Mouse (Mus musculus): ENCODE measurements around the gene Adamts9. TPM values are rescaled to one million over a fixed set of nuclear protein-coding genes. Genes with fewer than 3 reads are reported as not detected.

Adamts9 gene
- polyA plus RNA-seq, 1 experiment from 2014 or later: 2.8 TPM

DNA sequence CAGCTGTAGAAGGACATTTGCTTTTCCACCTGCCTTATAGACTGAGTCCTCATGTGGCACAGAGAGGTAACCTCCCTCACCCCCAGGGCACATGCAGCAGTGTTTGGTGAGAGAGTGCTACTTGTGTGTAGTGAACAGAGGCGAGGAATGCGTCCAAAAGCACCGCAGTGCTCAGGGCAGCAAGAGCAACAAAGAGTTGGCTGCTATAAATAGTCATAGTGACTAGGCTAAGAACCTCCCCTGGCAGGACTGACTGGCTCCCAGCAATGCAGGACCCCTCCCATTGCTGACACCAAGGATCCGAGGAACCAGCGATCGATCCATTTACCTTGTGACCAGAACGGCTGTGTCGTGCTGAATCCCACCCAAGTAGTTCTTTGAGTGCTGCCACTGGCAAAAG is 33.9 kb downstream of the Adamts9 start:
- WGBS: 73% methylated on average over 8 of the region's 8 CpGs
- Histone ChIP-seq H3K4me1 (replicated peaks; ENCODE audit: control insufficient read depth, insufficient read depth, low read length) (no peaks in the 10 kb centered on the region), H3K4me2 (ENCODE audit: low read depth, low read length, severe bottlenecking) (no peak overlapping the region), H3K4me3 (ENCODE audit: low read depth, low read length) (no peak overlapping the region), H3K27ac (ENCODE audit: low read depth, low read length) (no peak overlapping the region), H3K9me3 (ENCODE audit: control insufficient read depth, low read length) (no peaks in the 10 kb centered on the region), H3K9ac (ENCODE audit: low read length) (no peak overlapping the region), H3K27me3 (ENCODE audit: control insufficient read depth, insufficient read depth, low read length) (no peaks in the 10 kb centered on the region), H3K36me3 (ENCODE audit: control insufficient read depth, insufficient read depth, low read length) (no peaks in the 10 kb centered on the region)
- ATAC-seq (replicated peaks; ENCODE audit: low FRiP score): no peak
- DNase-seq (ENCODE audit: low spot score): no peak

DNA sequence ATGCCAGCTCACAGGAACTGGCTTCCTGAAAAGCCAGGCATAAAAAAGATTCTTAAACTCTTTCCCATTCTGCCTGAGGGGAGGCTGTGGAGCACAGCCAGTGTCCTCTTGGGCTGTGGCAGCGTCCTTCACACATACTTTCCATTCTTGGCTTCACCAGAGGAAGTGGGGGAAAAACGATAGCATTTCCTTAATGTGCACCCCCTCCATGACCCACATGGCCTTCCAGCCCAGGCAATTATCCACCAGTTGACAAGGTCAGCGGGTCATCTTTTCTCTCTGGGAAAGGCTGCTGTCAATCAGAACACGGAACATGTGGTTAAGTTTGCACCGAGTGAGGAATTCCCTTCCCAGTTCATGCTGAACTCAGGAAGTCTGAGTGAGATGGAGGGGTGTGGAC is 37.4 kb downstream of the Adamts9 start:
- Histone ChIP-seq H3K4me3 (ENCODE audit: low read depth, low read length) (no peak overlapping the region), H3K4me2 (ENCODE audit: low read depth, low read length, severe bottlenecking) (no peak overlapping the region), H3K9ac (ENCODE audit: low read length) (no peak overlapping the region), H3K4me1 (replicated peaks; ENCODE audit: control insufficient read depth, insufficient read depth, low read length) (no peaks in the 10 kb centered on the region), H3K9me3 (ENCODE audit: control insufficient read depth, low read length) (no peaks in the 10 kb centered on the region), H3K27ac (ENCODE audit: low read depth, low read length) (no peak overlapping the region), H3K36me3 (ENCODE audit: control insufficient read depth, insufficient read depth, low read length) (no peaks in the 10 kb centered on the region), H3K27me3 (ENCODE audit: control insufficient read depth, insufficient read depth, low read length) (no peaks in the 10 kb centered on the region)
- no peak for ATAC-seq (replicated peaks; ENCODE audit: low FRiP score)
- WGBS: 37% methylated on average over 5 of the region's 5 CpGs
- DNase-seq (ENCODE audit: low spot score): no peak

DNA sequence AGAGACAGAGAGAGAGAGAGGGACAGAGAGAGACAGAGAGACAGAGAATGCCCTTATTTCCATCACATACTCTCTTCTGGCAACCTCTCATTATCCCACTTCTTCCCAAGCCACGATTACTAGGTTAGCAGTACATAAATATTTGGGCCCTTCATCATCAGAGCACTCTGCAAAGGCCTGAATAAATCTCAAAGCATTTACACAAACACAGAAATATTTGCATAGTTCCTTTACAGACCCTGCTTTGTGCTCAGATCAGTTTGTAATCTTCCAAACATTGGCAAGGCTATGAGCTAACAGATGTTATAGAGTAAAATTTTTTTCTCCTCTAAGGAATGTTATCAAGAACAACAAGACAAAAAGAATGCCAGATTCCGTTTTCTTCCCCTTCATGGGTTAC is 38.8 kb downstream of the Adamts9 start:
- no peak overlapping the region for H3K9ac ChIP-seq (ENCODE audit: low read length)
- DNase-seq (ENCODE audit: low spot score): no peak
- no peak overlapping the region for H3K27ac ChIP-seq (ENCODE audit: low read depth, low read length)
- no peak overlapping the region for H3K4me3 ChIP-seq (ENCODE audit: low read depth, low read length)
- ATAC-seq (replicated peaks; ENCODE audit: low FRiP score): no peak
- H3K4me1 ChIP-seq (replicated peaks; ENCODE audit: control insufficient read depth, insufficient read depth, low read length): no peaks in the 10 kb centered on the region
- H3K9me3 ChIP-seq (ENCODE audit: control insufficient read depth, low read length): no peaks in the 10 kb centered on the region
- H3K4me2 ChIP-seq (ENCODE audit: low read depth, low read length, severe bottlenecking): no peak overlapping the region
- 51% methylated on average over 2 of the region's 2 CpGs for WGBS
- no peaks in the 10 kb centered on the region for H3K36me3 ChIP-seq (ENCODE audit: control insufficient read depth, insufficient read depth, low read length)
- H3K27me3 ChIP-seq (ENCODE audit: control insufficient read depth, insufficient read depth, low read length): no peaks in the 10 kb centered on the region

DNA sequence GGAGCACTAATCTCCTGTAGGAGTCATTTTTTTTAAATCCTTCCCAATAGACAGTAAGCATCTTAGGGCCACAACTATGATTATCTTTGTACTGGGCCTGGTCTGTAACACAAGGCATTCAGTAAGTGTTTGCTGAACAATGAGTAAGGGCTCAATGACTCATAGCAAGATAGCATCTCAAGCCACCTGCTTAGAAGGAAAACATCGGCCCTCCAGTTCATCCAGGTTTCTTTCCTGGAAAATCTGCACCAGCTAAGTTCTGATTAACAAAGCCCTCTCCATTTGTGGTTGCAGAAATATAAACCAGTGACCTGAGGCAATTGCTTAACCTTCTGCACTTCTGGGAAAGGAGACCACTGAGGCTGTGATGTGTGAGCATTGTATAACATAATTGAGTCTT is 39.3 kb downstream of the Adamts9 start:
- H3K9me3 ChIP-seq (ENCODE audit: control insufficient read depth, low read length): no peaks in the 10 kb centered on the region
- H3K36me3 ChIP-seq (ENCODE audit: control insufficient read depth, insufficient read depth, low read length): no peaks in the 10 kb centered on the region
- DNase-seq (ENCODE audit: low spot score) (no peak), ATAC-seq (replicated peaks; ENCODE audit: low FRiP score) (no peak)
- no peak overlapping the region for H3K27ac ChIP-seq (ENCODE audit: low read depth, low read length)
- H3K4me2 ChIP-seq (ENCODE audit: low read depth, low read length, severe bottlenecking): no peak overlapping the region
- no peaks in the 10 kb centered on the region for H3K4me1 ChIP-seq (replicated peaks; ENCODE audit: control insufficient read depth, insufficient read depth, low read length)
- H3K4me3 ChIP-seq (ENCODE audit: low read depth, low read length): no peak overlapping the region
- WGBS: 84% methylated on average over 1 of the region's 1 CpGs
- H3K9ac ChIP-seq (ENCODE audit: low read length): no peak overlapping the region
- H3K27me3 ChIP-seq (ENCODE audit: control insufficient read depth, insufficient read depth, low read length): no peaks in the 10 kb centered on the region

DNA sequence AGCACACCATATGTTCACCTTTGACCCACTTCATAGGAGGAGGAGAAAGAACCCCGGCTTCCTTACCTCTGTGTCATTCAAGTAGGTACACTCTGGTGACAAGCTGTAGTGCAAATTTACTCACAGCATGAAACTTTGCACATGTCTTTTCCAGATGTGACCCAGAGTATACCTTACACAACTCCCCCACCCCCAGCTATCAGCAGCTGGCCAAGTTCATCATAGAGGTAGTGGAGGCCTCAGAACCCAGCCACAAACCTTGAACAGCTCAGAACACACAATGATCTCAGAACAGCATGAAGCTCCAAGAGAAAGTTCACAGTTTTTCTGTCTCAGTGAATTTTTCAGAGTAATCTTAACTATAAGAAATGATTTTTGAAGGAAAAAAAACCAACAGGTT is 51.8 kb downstream of the Adamts9 start:
- no peak overlapping the region for H3K4me3 ChIP-seq (ENCODE audit: low read depth, low read length)
- ATAC-seq (replicated peaks; ENCODE audit: low FRiP score): no peak
- no peaks in the 10 kb centered on the region for H3K9me3 ChIP-seq (ENCODE audit: control insufficient read depth, low read length)
- DNase-seq (ENCODE audit: low spot score): no peak
- H3K36me3 ChIP-seq (ENCODE audit: control insufficient read depth, insufficient read depth, low read length): no peaks in the 10 kb centered on the region
- H3K27me3 ChIP-seq (ENCODE audit: control insufficient read depth, insufficient read depth, low read length): no peaks in the 10 kb centered on the region
- H3K27ac ChIP-seq (ENCODE audit: low read depth, low read length): no peak overlapping the region
- no peak overlapping the region for H3K4me2 ChIP-seq (ENCODE audit: low read depth, low read length, severe bottlenecking)
- WGBS: 88% methylated on average over 1 of the region's 1 CpGs
- no peak overlapping the region for H3K9ac ChIP-seq (ENCODE audit: low read length)
- no peaks in the 10 kb centered on the region for H3K4me1 ChIP-seq (replicated peaks; ENCODE audit: control insufficient read depth, insufficient read depth, low read length)

DNA sequence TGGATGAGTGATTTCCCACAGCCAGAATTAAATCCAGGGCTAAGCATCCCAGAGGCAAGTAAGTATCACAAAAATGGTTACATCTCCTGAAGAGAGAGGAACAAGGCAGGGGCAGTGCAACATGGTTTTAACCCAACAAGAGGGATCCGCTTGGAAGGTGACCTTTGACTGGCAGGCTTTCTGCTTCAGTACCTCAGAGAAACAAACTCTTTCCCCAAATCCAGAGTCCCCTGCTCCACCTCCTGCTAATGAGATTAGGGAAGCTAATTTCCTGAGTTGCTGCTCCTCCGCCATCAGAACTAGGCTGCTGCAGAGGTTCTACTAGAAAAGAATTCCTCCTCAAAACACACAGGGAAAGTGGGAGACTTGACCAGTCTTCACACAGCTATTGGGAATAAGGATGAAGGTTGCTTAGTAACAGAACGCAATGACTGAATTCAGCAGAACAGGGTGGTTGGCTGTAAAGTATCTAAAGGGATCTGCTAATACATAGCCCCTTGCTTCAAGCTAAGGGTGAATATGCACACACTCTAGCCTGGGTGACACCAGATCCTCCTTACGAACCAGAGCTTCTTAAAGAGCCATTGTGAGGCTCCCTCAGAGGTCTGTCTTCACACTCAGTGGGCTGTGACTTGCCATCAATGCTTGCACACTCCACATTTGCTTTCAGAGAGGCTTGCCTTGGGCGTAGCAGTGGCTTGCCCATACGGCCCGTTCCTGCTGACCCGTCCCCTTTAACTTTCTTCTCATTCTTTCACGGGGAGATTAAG is 60.0 kb downstream of the Adamts9 start:
- no peak for DNase-seq (ENCODE audit: low spot score)
- H3K9me3 ChIP-seq (ENCODE audit: control insufficient read depth, low read length): no peaks in the 10 kb centered on the region
- H3K27me3 ChIP-seq (ENCODE audit: control insufficient read depth, insufficient read depth, low read length): no peaks in the 10 kb centered on the region
- H3K4me3 ChIP-seq (ENCODE audit: low read depth, low read length): no peak overlapping the region
- H3K27ac ChIP-seq (ENCODE audit: low read depth, low read length): no peak overlapping the region
- 8% methylated on average over 9 of the region's 9 CpGs for WGBS
- peaks cover 4% of the 10 kb centered on the region; the same call in 1 of the 2 replicates for H3K4me1 ChIP-seq (replicated peaks; ENCODE audit: control insufficient read depth, insufficient read depth, low read length)
- no peak for ATAC-seq (replicated peaks; ENCODE audit: low FRiP score)
- H3K36me3 ChIP-seq (ENCODE audit: control insufficient read depth, insufficient read depth, low read length): no peaks in the 10 kb centered on the region
- no peak overlapping the region for H3K9ac ChIP-seq (ENCODE audit: low read length)
- H3K4me2 ChIP-seq (ENCODE audit: low read depth, low read length, severe bottlenecking): no peak overlapping the region

DNA sequence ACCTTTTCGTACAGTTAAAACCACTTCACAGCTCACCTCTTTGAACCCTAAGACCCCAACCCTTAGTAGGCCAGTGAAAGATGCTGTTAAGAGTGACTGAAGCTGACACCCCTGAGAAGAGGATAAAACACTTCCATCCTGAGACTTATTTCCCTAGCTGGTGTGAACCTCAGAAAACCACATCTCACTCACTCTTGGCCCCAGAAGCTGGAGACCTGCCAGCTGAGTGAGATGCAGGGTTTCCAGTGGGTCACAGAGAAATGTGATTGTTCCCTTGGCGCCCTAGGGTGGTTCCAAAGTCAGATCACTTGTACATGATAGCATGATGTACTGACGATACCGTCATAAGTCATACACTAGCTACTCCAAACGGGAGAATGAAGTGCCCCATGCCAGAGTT is 60.8 kb downstream of the Adamts9 start:
- Histone ChIP-seq H3K9me3 (ENCODE audit: control insufficient read depth, low read length) (no peaks in the 10 kb centered on the region), H3K4me1 (replicated peaks; ENCODE audit: control insufficient read depth, insufficient read depth, low read length) (peaks cover 4% of the 10 kb centered on the region; the same call in 1 of the 2 replicates), H3K27ac (ENCODE audit: low read depth, low read length) (no peak overlapping the region), H3K36me3 (ENCODE audit: control insufficient read depth, insufficient read depth, low read length) (no peaks in the 10 kb centered on the region), H3K9ac (ENCODE audit: low read length) (no peak overlapping the region), H3K27me3 (ENCODE audit: control insufficient read depth, insufficient read depth, low read length) (no peaks in the 10 kb centered on the region), H3K4me2 (ENCODE audit: low read depth, low read length, severe bottlenecking) (no peak overlapping the region), H3K4me3 (ENCODE audit: low read depth, low read length) (no peak overlapping the region)
- ATAC-seq (replicated peaks; ENCODE audit: low FRiP score): no peak
- DNase-seq (ENCODE audit: low spot score): no peak
- WGBS: 67% methylated on average over 5 of the region's 5 CpGs

DNA sequence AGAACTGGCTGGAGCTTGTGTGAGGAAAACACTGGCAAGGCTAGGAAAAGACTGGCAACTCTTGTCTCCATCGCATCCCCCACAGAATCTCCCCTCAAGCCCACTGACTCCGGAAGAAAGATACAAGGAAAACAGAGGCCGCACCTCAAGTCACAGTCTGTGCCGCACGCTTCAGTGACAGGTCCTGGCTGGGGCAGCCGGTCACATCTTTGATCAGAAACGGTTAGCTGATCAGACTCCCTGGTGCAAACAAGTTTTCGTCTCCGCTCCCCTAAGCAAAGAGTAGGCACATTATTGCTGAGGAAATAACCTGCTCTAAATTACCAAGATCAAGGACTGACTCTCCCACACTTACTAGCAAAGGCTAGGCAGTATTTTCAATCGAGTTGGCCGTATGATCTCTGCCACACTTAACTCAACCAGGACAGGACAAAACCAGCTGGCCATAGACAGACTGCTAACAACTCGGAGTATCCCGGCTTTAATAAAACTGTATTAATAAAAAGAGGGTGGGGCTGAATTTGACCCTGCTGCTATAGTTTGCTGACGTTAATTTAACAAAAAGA is 63.5 kb downstream of the Adamts9 start:
- H3K9me3 ChIP-seq (ENCODE audit: control insufficient read depth, low read length): no peaks in the 10 kb centered on the region
- no peaks in the 10 kb centered on the region for H3K36me3 ChIP-seq (ENCODE audit: control insufficient read depth, insufficient read depth, low read length)
- no peak overlapping the region for H3K27ac ChIP-seq (ENCODE audit: low read depth, low read length)
- no peak overlapping the region for H3K4me3 ChIP-seq (ENCODE audit: low read depth, low read length)
- no peak overlapping the region for H3K4me2 ChIP-seq (ENCODE audit: low read depth, low read length, severe bottlenecking)
- no peaks in the 10 kb centered on the region for H3K27me3 ChIP-seq (ENCODE audit: control insufficient read depth, insufficient read depth, low read length)
- peaks cover 4% of the 10 kb centered on the region; the same call in 1 of the 2 replicates for H3K4me1 ChIP-seq (replicated peaks; ENCODE audit: control insufficient read depth, insufficient read depth, low read length)
- WGBS: 84% methylated on average over 14 of the region's 14 CpGs
- DNase-seq (ENCODE audit: low spot score) (no peak), ATAC-seq (replicated peaks; ENCODE audit: low FRiP score) (no peak)
- no peak overlapping the region for H3K9ac ChIP-seq (ENCODE audit: low read length)

DNA sequence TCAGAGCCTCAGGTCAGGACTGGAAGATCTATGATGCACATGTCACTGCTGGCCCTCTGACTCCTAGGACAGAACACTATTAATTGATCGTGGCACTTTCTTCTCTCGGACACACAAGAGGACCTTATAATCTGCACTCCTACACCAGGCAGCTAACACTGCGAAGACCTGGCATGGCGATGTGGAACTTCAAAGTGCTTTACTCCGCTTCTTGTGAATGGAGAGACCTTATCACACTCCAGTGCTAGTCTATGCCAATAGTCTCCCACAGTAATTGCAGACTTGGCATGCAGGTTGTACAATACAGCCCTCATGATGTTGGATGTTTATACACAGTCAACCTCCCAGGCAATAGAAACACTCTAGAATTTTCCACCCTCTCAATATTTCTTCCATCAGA is 64.5 kb downstream of the Adamts9 start:
- Histone ChIP-seq H3K4me3 (ENCODE audit: low read depth, low read length) (no peak overlapping the region), H3K9me3 (ENCODE audit: control insufficient read depth, low read length) (no peaks in the 10 kb centered on the region), H3K9ac (ENCODE audit: low read length) (no peak overlapping the region), H3K36me3 (ENCODE audit: control insufficient read depth, insufficient read depth, low read length) (no peaks in the 10 kb centered on the region), H3K4me1 (replicated peaks; ENCODE audit: control insufficient read depth, insufficient read depth, low read length) (peaks cover 4% of the 10 kb centered on the region; the same call in 1 of the 2 replicates), H3K27me3 (ENCODE audit: control insufficient read depth, insufficient read depth, low read length) (no peaks in the 10 kb centered on the region), H3K4me2 (ENCODE audit: low read depth, low read length, severe bottlenecking) (no peak overlapping the region), H3K27ac (ENCODE audit: low read depth, low read length) (no peak overlapping the region)
- DNase-seq (ENCODE audit: low spot score) (no peak), ATAC-seq (replicated peaks; ENCODE audit: low FRiP score) (no peak)
- WGBS: 94% methylated on average over 5 of the region's 5 CpGs
